Mouse (Mus musculus): Measurements from ENCODE around the gene Prmt8. TPM values are rescaled to one million over a fixed set of nuclear protein-coding genes. Genes with fewer than 3 reads are reported as not detected.

Prmt8 gene
- polyA plus RNA-seq, 1 experiment, result not detected

- H3K79me2 ChIP-seq (ENCODE audit: control insufficient read depth, insufficient read depth), result no peaks in the 10 kb centered on the region
- no peaks in the 10 kb centered on the region for H3K79me3 ChIP-seq (ENCODE audit: low read depth)
- H3K36me3 ChIP-seq (ENCODE audit: control insufficient read depth, insufficient read depth), result no peaks in the 10 kb centered on the region
- H3K27me3 ChIP-seq (ENCODE audit: control insufficient read depth, insufficient read depth, insufficient read length), result no peaks in the 10 kb centered on the region
- TF ChIP-seq MYOG (IDR thresholded peaks at IDR 0.05; ENCODE audit: control insufficient read depth, extremely low read depth, insufficient read length) (no peak), USF1 (IDR thresholded peaks at IDR 0.05; ENCODE audit: low read depth) (no peak), MAX (IDR thresholded peaks at IDR 0.05) (no peak), FOSL1 (IDR thresholded peaks at IDR 0.05; ENCODE audit: insufficient read depth, low read length, poor library complexity, severe bottlenecking) (no peak), MYOD1 (IDR thresholded peaks at IDR 0.05; ENCODE audit: control insufficient read depth, insufficient read length, low read depth) (no peak), CEBPB (IDR thresholded peaks at IDR 0.05; ENCODE audit: low read depth) (no peak), CTCF (IDR thresholded peaks at IDR 0.05; ENCODE audit: control insufficient read depth, insufficient read depth, insufficient read length) (no peak)
- H3ac ChIP-seq (ENCODE audit: control insufficient read depth, insufficient read length, low read depth), result no peak overlapping the region
- H3K4me3 ChIP-seq (ENCODE audit: insufficient read depth, poor library complexity, severe bottlenecking), result no peak overlapping the region
Observed at GRCm38 (mm10) chr6:127678320-127678719, 91.0 kb downstream of the Prmt8 start.

GRCm38 (mm10) chr6:127676866-127677265 is 92.4 kb downstream of the Prmt8 start:
- Histone ChIP-seq H3K36me3 (ENCODE audit: control insufficient read depth, insufficient read depth) (no peaks in the 10 kb centered on the region), H3K4me3 (ENCODE audit: insufficient read depth, poor library complexity, severe bottlenecking) (no peak overlapping the region), H3K79me2 (ENCODE audit: control insufficient read depth, insufficient read depth) (no peaks in the 10 kb centered on the region), H3K27me3 (ENCODE audit: control insufficient read depth, insufficient read depth, insufficient read length) (no peaks in the 10 kb centered on the region), H3K79me3 (ENCODE audit: low read depth) (no peaks in the 10 kb centered on the region), H3ac (ENCODE audit: control insufficient read depth, insufficient read length, low read depth) (no peak overlapping the region)
- no peak for TF ChIP-seq FOSL1 (IDR thresholded peaks at IDR 0.05; ENCODE audit: insufficient read depth, low read length, poor library complexity, severe bottlenecking)
- no peak for TF ChIP-seq MYOG (IDR thresholded peaks at IDR 0.05; ENCODE audit: control insufficient read depth, extremely low read depth, insufficient read length)
- no peak for TF ChIP-seq MYOD1 (IDR thresholded peaks at IDR 0.05; ENCODE audit: control insufficient read depth, insufficient read length, low read depth)
- TF ChIP-seq MAX (IDR thresholded peaks at IDR 0.05), result no peak
- no peak for TF ChIP-seq CTCF (IDR thresholded peaks at IDR 0.05; ENCODE audit: control insufficient read depth, insufficient read depth, insufficient read length)
- no peak for TF ChIP-seq USF1 (IDR thresholded peaks at IDR 0.05; ENCODE audit: low read depth)
- TF ChIP-seq CEBPB (IDR thresholded peaks at IDR 0.05; ENCODE audit: low read depth), result no peak

GRCm38 (mm10) chr6:127672071-127672470 is 97.2 kb downstream of the Prmt8 start:
- H3K79me3 ChIP-seq (ENCODE audit: low read depth), result no peaks in the 10 kb centered on the region
- H3ac ChIP-seq (ENCODE audit: control insufficient read depth, insufficient read length, low read depth), result no peak overlapping the region
- TF ChIP-seq FOSL1 (IDR thresholded peaks at IDR 0.05; ENCODE audit: insufficient read depth, low read length, poor library complexity, severe bottlenecking) (no peak), CEBPB (IDR thresholded peaks at IDR 0.05; ENCODE audit: low read depth) (no peak)
- no peak overlapping the region for H3K4me3 ChIP-seq (ENCODE audit: insufficient read depth, poor library complexity, severe bottlenecking)
- no peaks in the 10 kb centered on the region for H3K27me3 ChIP-seq (ENCODE audit: control insufficient read depth, insufficient read depth, insufficient read length)
- no peaks in the 10 kb centered on the region for H3K79me2 ChIP-seq (ENCODE audit: control insufficient read depth, insufficient read depth)
- no peaks in the 10 kb centered on the region for H3K36me3 ChIP-seq (ENCODE audit: control insufficient read depth, insufficient read depth)

- Histone ChIP-seq H3ac (ENCODE audit: control insufficient read depth, insufficient read length, low read depth) (no peak overlapping the region), H3K79me2 (ENCODE audit: control insufficient read depth, insufficient read depth) (no peaks in the 10 kb centered on the region), H3K36me3 (ENCODE audit: control insufficient read depth, insufficient read depth) (no peaks in the 10 kb centered on the region), H3K79me3 (ENCODE audit: low read depth) (no peaks in the 10 kb centered on the region), H3K27me3 (ENCODE audit: control insufficient read depth, insufficient read depth, insufficient read length) (no peaks in the 10 kb centered on the region), H3K4me3 (ENCODE audit: insufficient read depth, poor library complexity, severe bottlenecking) (no peak overlapping the region)
- TF ChIP-seq FOSL1 (IDR thresholded peaks at IDR 0.05; ENCODE audit: insufficient read depth, low read length, poor library complexity, severe bottlenecking) (no peak), CEBPB (IDR thresholded peaks at IDR 0.05; ENCODE audit: low read depth) (no peak), USF1 (IDR thresholded peaks at IDR 0.05; ENCODE audit: low read depth) (no peak), MYOD1 (IDR thresholded peaks at IDR 0.05; ENCODE audit: control insufficient read depth, insufficient read length, low read depth) (no peak), CTCF (IDR thresholded peaks at IDR 0.05; ENCODE audit: control insufficient read depth, insufficient read depth, insufficient read length) (no peak), MYOG (IDR thresholded peaks at IDR 0.05; ENCODE audit: control insufficient read depth, extremely low read depth, insufficient read length) (no peak), MAX (IDR thresholded peaks at IDR 0.05) (no peak)
Observed at GRCm38 (mm10) chr6:127670031-127670430, 99.2 kb downstream of the Prmt8 start.

GRCm38 (mm10) chr6:127669313-127669712 is 100.0 kb downstream of the Prmt8 start:
- no peaks in the 10 kb centered on the region for H3K36me3 ChIP-seq (ENCODE audit: control insufficient read depth, insufficient read depth)
- no peaks in the 10 kb centered on the region for H3K79me3 ChIP-seq (ENCODE audit: low read depth)
- no peak overlapping the region for H3K4me3 ChIP-seq (ENCODE audit: insufficient read depth, poor library complexity, severe bottlenecking)

GRCm38 (mm10) chr6:127663263-127663662 is 106.0 kb downstream of the Prmt8 start:
- no peak overlapping the region for H3K4me3 ChIP-seq (ENCODE audit: insufficient read depth, poor library complexity, severe bottlenecking)
- no peaks in the 10 kb centered on the region for H3K27me3 ChIP-seq (ENCODE audit: control insufficient read depth, insufficient read depth, insufficient read length)
- H3K79me2 ChIP-seq (ENCODE audit: control insufficient read depth, insufficient read depth), result no peaks in the 10 kb centered on the region
- no peaks in the 10 kb centered on the region for H3K79me3 ChIP-seq (ENCODE audit: low read depth)
- no peaks in the 10 kb centered on the region for H3K36me3 ChIP-seq (ENCODE audit: control insufficient read depth, insufficient read depth)
- H3ac ChIP-seq (ENCODE audit: control insufficient read depth, insufficient read length, low read depth), result no peak overlapping the region
- TF ChIP-seq MYOG (IDR thresholded peaks at IDR 0.05; ENCODE audit: control insufficient read depth, extremely low read depth, insufficient read length), result no peak
- TF ChIP-seq CEBPB (IDR thresholded peaks at IDR 0.05; ENCODE audit: low read depth), result no peak
- TF ChIP-seq USF1 (IDR thresholded peaks at IDR 0.05; ENCODE audit: low read depth), result no peak
- no peak for TF ChIP-seq MYOD1 (IDR thresholded peaks at IDR 0.05; ENCODE audit: control insufficient read depth, insufficient read length, low read depth)
- TF ChIP-seq MAX (IDR thresholded peaks at IDR 0.05), result no peak
- no peak for TF ChIP-seq FOSL1 (IDR thresholded peaks at IDR 0.05; ENCODE audit: insufficient read depth, low read length, poor library complexity, severe bottlenecking)
- no peak for TF ChIP-seq CTCF (IDR thresholded peaks at IDR 0.05; ENCODE audit: control insufficient read depth, insufficient read depth, insufficient read length)

More at GRCm38 (mm10) chr6:127669313-127669712, 100.0 kb downstream of the Prmt8 start:
- Histone ChIP-seq H3K79me2 (ENCODE audit: control insufficient read depth, insufficient read depth) (no peaks in the 10 kb centered on the region), H3ac (ENCODE audit: control insufficient read depth, insufficient read length, low read depth) (no peak overlapping the region), H3K27me3 (ENCODE audit: control insufficient read depth, insufficient read depth, insufficient read length) (no peaks in the 10 kb centered on the region)
- no peak for TF ChIP-seq CTCF (IDR thresholded peaks at IDR 0.05; ENCODE audit: control insufficient read depth, insufficient read depth, insufficient read length)
- no peak for TF ChIP-seq MAX (IDR thresholded peaks at IDR 0.05)
- no peak for TF ChIP-seq CEBPB (IDR thresholded peaks at IDR 0.05; ENCODE audit: low read depth)
- TF ChIP-seq MYOD1 (IDR thresholded peaks at IDR 0.05; ENCODE audit: control insufficient read depth, insufficient read length, low read depth), result no peak
- no peak for TF ChIP-seq MYOG (IDR thresholded peaks at IDR 0.05; ENCODE audit: control insufficient read depth, extremely low read depth, insufficient read length)
- TF ChIP-seq FOSL1 (IDR thresholded peaks at IDR 0.05; ENCODE audit: insufficient read depth, low read length, poor library complexity, severe bottlenecking), result no peak
- TF ChIP-seq USF1 (IDR thresholded peaks at IDR 0.05; ENCODE audit: low read depth), result no peak
